Mouse (Mus musculus): ENCODE results near the gene Meiob.
A peak's percentile ranks its signal among the peaks of the same experiment; 100 is the strongest.

Gene Meiob

DNA sequence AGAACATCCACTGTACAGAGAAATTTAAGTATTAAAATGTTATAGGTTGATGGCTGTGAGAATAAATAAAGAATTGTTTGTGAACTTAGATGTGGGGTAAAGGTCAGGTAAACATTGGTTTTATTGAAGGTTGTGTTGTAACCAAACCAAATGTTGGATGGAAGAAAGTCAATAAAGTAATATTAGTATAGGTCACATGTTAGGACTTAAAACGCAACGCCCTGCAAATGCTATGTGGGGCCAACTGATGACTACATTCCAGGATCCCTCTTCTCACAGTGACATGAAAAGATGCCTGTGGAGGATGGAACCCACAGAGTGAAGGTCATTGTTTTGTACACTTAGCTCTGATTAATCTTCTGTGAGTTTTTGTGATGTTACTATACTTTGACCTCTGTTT is 15.4 kb downstream of the Meiob start:
- no peak for DNase-seq (ENCODE audit: extremely low spot score, low spot score)

DNA sequence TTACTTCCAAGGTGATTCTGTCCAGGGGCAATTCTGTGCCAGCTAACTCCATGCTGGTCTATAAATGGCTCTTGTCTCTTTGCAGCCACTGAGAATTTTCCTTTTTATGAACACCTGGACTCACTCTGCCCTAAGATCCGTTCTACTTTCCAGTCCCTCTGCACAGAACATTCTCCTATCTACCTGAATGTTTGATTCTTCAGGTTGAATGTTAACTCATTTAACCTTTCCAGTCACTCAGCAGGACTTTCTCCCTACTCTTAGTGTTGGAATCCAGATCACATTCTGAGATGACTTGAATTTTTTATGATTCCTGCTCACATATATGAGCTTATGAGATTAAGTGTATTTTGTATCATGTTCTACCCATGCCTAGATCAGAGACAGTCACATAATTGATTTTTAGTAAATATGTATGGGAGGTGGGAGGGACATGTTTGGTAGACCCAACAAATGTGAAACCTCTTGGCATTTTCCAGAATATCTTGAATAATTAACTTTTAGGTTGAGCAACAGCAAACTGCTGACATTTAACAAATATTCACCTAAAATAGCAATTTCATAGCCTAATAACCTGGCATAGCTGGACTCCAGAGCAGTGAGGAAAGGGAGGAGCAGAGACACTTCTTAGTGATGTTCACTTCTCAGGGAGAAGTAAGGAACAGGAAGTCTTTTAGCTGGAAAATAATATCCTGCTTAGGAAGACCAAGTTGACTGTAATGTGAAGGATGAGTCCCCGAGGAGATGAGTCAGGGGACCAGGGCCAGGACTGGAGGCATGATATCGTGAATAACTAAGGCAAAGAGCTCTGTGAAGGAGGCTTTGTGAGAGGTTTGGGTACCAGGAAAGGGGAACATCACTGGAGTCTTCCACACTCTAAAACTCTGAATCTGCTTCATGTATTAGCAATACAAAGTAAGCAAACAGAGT is 17.5 kb downstream of the Meiob start:
- DNase-seq (ENCODE audit: extremely low spot score, low spot score) = no peak

DNA sequence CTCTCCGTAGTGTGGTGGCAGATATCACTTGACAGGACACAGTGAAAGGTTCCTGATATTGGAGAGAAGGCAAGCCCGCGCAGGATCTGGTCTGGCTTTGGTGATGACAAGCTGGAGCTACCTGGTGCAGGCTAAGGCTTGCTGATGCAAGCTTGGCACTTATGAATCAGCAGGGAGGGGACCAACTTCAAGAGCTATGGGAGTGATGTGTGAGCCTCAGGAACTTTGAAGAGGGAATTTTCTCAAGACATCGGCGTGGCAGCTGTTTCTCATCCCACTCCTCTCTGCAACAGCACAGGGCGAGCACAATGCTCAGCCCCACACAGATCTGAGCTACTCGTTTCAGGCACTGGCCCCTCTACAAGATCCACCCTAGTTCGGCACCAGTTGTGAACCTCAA is 35.8 kb downstream of the Meiob start, which contains the start of gene Hagh:
TSS of gene Hagh (plus strand) at position 302 of the 400 bp plus-strand sequence.
- no peak for DNase-seq (ENCODE audit: extremely low spot score, low spot score)

GRCm38 (mm10) chr17:24840341-24840740 is 36.3 kb downstream of the Meiob start:
- DNase-seq (ENCODE audit: extremely low spot score, low spot score) = no peak

- no peak for DNase-seq (ENCODE audit: extremely low spot score, low spot score)
These were observed 37.0 kb downstream of the Meiob start for GRCm38 (mm10) chr17:24841133-24841532.

DNA sequence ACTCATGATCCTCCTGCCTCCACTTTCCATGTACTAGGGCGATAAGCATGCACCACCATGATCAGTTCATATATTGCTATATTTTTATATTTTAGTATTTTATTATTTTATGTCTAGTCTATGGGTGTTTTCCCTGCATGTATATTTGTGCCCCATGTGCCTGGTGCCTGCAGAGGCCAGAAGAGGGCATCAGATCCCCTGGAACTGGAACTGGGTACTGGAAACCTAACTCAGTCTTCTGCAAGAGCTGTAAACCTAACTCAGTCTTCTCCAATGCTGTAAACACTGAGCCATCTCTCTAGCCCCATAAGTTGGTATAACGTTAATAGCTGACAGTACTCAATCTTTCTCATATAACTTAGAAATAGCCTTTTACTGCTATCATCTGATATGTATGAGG is 38.5 kb downstream of the Meiob start:
- DNase-seq (ENCODE audit: extremely low spot score, low spot score) = no peak

DNA sequence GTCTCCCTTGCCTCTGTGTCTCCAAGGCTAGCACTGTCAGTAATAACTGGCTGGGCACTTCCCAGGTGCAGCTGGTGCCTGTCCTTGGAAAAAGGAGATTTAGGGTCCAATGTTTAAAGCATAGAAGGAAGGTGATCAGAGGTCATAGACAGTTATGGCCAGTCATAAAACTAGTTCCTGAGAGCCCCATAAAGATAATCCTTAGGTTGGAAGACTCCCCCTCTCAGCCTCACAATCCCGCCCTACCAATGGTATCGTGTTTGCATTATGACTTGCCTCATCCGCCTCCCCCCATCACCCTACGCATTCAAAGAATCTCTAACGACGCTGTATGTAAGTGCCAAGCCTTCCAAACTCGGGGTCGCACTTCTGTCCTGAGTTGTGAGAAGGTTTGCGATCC is 40.4 kb downstream of the Meiob start:
- DNase-seq (ENCODE audit: extremely low spot score, low spot score) = no peak

DNA sequence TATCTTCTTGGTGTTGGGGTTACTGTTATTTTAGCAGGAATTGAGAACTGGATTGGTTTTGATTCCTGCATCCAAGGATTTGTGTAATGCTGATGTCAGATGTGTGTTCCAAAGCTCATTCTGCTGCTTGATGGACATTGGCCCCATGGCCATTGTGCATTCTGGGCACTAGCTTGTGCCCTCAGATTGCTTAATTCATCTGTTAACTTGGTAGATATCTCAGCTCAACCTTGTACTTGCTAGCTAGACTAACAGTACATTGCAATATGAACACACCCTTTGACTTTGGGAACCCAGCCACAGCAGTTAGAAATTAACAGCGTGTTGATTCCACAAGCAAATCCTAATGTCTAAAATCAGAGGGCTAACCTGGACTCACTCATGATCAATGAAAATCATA is 43.3 kb downstream of the Meiob start:
- no peak for DNase-seq (ENCODE audit: extremely low spot score, low spot score)

DNA sequence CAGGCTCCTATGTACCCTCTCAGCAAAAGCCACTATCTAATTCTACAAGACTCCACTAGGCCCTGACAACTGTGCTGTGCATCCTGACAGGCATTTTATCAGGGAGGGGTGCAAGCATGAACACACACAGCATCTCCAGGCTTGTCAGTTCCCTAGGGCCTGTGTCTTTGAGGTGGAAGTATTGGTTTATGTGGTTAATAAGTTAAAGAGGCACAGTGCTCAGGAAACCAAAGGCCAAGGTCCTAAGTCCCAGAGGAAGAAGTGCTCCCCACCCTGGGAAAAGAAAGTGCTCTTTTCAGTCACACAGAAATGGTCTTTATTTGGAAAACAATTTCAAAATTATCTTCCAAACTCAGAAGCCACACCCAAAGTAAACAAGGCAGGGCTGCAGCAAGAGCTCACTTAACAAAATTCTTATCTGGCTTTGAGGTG is 44.5 kb downstream of the Meiob start:
- no peak for DNase-seq (ENCODE audit: extremely low spot score, low spot score)

GRCm38 (mm10) chr17:24849733-24850064 is 45.6 kb downstream of the Meiob start:
- no peak for DNase-seq (ENCODE audit: extremely low spot score, low spot score)

- DNase-seq (ENCODE audit: extremely low spot score, low spot score) = peak; percentile 98
These were observed 46.1 kb downstream of the Meiob start, which contains the start of gene Fahd1 for GRCm38 (mm10) chr17:24850065-24850772. TSS of gene Fahd1 (minus strand) at chr17:24850364.

GRCm38 (mm10) chr17:24850773-24851127 is 46.7 kb downstream of the Meiob start:
- no peak for DNase-seq (ENCODE audit: extremely low spot score, low spot score)

DNA sequence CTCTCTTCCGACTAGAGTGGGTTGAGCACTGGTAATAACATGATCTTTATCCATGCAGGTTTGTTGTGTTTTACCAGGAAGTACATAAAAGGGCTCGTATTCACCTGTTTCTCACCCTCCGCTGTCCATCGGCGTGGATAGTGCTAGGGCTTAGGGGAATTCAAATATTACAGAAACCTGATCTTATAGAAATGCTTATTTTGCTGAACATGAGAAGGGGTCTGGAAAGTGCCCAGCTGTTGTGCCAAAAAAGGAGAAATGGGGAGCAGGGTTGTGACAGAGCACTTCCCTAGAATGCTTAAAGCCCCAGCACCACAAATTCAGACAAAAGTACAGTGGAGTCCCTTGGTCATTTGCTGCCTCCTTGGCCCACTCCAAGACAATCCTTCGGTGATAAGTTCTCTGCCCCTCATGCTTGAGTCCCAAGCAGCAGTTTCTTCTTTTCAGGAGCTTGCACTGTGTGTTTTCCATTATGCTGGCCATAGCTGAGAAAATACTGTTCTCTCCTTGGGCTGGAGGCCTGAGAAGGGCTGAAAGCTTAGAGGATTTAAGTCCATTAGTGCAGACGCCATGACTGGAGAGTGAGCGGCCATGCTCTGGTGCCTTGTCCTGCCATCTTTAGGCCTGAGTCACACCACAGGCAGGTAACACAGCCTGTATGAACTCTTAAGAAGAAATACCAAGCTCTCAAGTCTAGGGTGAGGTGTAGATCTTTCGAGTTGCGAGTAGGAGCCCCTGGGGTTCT is 47.5 kb downstream of the Meiob start:
- no peak for DNase-seq (ENCODE audit: extremely low spot score, low spot score)

DNA sequence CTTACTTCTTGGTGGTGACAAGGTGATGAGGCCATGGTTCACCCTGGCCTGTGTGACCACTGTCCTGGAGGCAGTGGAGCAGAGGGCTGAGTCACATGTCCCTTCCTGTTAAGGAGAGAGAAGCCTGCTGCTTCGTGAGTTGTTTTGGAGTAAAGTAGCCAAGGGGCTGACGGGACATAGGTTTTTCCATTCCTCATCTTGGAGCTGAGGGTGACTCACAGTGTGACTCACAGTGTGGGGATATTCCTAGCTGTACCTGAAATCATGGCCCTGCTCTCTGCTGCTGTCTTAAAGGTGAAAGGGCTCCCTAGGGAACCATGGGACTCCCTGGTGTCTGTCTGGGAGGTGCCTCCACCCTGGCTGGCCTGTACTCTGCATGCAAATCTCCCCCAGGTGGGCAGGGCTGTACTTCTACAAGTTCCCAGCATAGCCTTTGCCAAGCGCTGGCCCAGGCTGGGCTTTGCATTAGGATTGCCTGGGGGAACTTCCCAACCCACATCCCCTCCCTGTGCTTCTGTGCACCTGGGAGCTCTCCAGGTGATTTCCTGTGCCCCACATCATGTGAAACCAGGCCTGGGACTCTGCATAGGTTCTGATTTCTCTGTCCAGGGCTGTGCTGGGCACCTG is 51.9 kb downstream of the Meiob start:
- no peak for DNase-seq (ENCODE audit: extremely low spot score, low spot score)

DNA sequence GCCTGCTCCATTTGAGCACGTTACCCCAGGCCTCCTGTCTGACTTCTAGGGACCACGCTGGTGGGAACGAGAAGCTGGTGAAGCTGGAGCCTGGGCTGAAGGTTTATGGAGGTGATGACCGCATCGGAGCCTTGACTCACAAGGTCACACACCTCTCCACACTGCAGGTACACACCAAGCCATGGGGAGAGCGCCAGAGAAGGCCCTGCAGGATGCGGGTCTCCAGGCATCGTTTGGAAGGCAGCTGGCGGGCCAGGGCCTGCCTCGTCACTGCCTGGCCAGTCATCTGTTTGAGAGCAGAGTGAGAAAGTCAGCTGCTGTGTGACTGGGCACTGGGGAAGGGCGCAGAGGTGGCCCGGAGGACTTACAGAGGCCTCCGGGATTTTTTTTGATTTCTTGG is 52.5 kb downstream of the Meiob start:
- no peak for DNase-seq (ENCODE audit: extremely low spot score, low spot score)

- DNase-seq (ENCODE audit: extremely low spot score, low spot score) = no peak
These were observed 53.9 kb downstream of the Meiob start for GRCm38 (mm10) chr17:24857831-24858470.

GRCm38 (mm10) chr17:24858967-24859366 is 54.9 kb downstream of the Meiob start:
- DNase-seq (ENCODE audit: extremely low spot score, low spot score) = no peak

DNA sequence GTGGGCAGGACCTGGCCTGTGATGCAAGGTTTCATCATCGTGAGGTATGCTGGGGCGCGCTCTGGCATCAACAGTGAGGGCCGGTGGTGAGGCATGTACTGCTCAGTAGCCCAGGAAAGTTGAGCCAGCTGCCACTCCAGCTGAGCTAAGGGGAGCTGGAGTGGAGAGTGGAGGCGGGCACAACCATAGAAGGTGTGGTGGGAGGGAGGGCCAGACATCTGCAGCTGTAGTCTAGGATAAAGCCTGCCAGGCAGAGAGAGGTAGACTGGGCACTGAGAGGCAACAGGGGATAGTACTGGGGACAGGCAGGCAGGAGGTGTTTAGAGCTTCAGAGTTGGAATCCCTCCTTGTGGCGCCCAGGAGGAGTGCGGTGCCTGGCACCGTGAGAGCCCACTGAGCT is 56.0 kb downstream of the Meiob start:
- no peak for DNase-seq (ENCODE audit: extremely low spot score, low spot score)

DNA sequence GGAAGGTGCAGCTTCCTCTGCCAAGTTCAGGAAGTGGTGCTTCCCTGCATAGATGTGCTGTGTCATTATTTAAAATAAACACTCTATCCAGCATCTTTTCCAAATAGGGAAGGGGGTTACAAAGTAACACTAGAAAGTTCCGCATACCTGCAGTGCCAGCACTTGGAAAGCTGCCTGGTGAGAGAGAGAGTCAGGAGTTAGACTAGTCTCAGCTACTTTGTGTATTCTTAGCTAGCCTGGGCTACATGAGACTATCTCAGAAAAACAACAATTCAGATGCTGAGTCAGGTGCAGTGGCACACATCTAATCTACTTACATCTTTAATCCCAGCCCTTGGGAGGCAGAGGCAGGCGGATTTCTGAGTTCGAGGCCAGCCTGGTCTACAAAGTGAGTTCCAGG is 57.7 kb downstream of the Meiob start:
- no peak for DNase-seq (ENCODE audit: extremely low spot score, low spot score)

DNA sequence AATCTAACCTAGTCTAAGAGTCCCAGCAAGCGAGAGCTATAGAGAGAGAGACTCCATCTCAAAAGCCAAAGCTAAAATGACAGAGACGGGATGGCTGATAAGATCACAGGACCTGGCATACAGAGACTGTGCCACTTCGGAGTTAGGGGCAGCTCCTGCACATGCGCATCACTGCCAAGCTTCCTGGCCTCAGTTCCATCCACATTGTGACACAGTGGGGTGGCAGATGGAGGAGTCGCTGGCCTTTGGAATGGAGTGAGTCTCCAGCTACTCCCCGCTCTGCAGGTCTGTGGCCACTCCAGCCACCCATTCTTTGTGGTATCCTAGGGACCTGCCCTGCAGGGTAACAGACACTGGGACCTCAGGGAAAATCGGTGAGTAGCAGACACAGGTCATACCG is 61.7 kb downstream of the Meiob start, which contains the start of gene Igfals:
TSS of gene Igfals (plus strand) at position 222 of the 400 bp plus-strand sequence.
- DNase-seq (ENCODE audit: extremely low spot score, low spot score) = no peak

DNA sequence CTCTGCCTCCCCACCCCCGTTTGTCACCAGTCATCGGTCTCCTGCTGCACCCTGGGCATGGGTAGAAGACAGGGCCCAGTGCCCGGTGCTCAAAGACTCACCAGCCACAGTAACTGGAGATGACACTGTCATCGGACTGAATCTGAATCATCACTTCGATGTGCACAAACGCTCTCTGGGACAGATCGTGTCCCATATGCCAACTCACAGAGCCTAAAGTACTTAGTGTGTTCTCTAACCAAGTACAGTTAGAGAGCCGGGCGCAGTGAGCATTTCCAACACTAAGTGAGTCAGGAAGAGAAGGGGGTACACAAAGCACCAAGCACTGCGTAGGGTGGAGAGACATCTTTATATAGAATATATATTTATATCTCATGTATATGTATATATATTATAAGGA is 63.8 kb downstream of the Meiob start:
- DNase-seq (ENCODE audit: extremely low spot score, low spot score) = no peak

Measured in neural tube, embryonic 10.5 days (tissue).